Mouse (Mus musculus) CH12.LX (cell line): ENCODE measurements at regions not wholly inside any gene's neighbourhood (a gene's known extent, or its start where the extent isn't known, plus 50 kb on each side); places are given as distances from the start of the nearest gene placed in this dataset.

Source experiments
- DNase-seq: peaks from one replicate; pipeline ENCODE4 v3.0.0-alpha.2; 2013; ENCODE audit errors: extremely low read depth
- H3K27ac ChIP-seq: 2 replicates; pipeline ENCODE4 v1.5.1; 2012; ENCODE audit warnings: low read depth, mild to moderate bottlenecking, control low read depth, moderate library complexity; ENCODE audit not compliant: insufficient read depth
- H3K27me3 ChIP-seq: replicated peaks from 2 replicates; pipeline ENCODE3; 2012; ENCODE audit warnings: inconsistent platforms
- H3K36me3 ChIP-seq, 2 experiments: replicated peaks in 1 of 2; 2 replicates each; pipeline versions ENCODE3 to v1.6.1; 2012; ENCODE audit warnings: inconsistent platforms in 1 of 2, low read length in 1 of 2, mild to moderate bottlenecking in 1 of 2, mixed read lengths in 1 of 2, moderate library complexity in 1 of 2; ENCODE audit not compliant: control insufficient read depth in 1 of 2, insufficient read depth in 1 of 2
- H3K4me1 ChIP-seq, 2 experiments: 2 replicates each; pipeline ENCODE4 v1.6.1; 2012; ENCODE audit warnings: inconsistent platforms in 1 of 2, moderate library complexity in 1 of 2; ENCODE audit not compliant: insufficient read depth in 2 of 2, control insufficient read depth in 1 of 2
- H3K4me2 ChIP-seq: 2 replicates; pipeline ENCODE4 v1.6.1; 2012; ENCODE audit warnings: low read depth, mild to moderate bottlenecking, control low read depth; ENCODE audit not compliant: poor library complexity, insufficient read depth, severe bottlenecking
- H3K4me3 ChIP-seq, 3 experiments: fragments of 150-350 bp in 1 of 3; sonication (generic) in 1 of 3; replicated peaks in 1 of 3; 2 replicates each; pipeline versions ENCODE3 to v1.5.1; 2011 to 2012; ENCODE audit warnings: low read depth in 2 of 3, low read length in 2 of 3, mild to moderate bottlenecking in 2 of 3, moderate library complexity in 2 of 3, control low read depth in 1 of 3, improper control_type of control experiment in 1 of 3, inconsistent platforms in 1 of 3, mixed read lengths in 1 of 3; ENCODE audit not compliant: poor library complexity in 1 of 3
- H3K79me2 ChIP-seq: replicated peaks from 2 replicates; pipeline ENCODE4 v1.6.1; 2012; ENCODE audit warnings: mild to moderate bottlenecking, moderate library complexity; ENCODE audit not compliant: control insufficient read depth, poor library complexity, insufficient read depth, severe bottlenecking; ENCODE audit errors: extremely low read depth
- H3K9ac ChIP-seq: 2 replicates; pipeline ENCODE4 v1.6.1; 2012; ENCODE audit warnings: low read depth, mild to moderate bottlenecking, control low read depth, moderate library complexity; ENCODE audit not compliant: insufficient read depth
- H3K9me3 ChIP-seq: replicated peaks from 2 replicates; pipeline ENCODE3; 2012; ENCODE audit warnings: low read length, inconsistent platforms, mixed read lengths
- BHLHE40 ChIP-seq: IDR thresholded peaks from 2 replicates; pipeline ENCODE4 v1.6.1; 2011; ENCODE audit warnings: mild to moderate bottlenecking, low read depth, low read length, improper control_type of control experiment
- CHD1 ChIP-seq: IDR thresholded peaks from 2 replicates; pipeline ENCODE4 v1.6.1; 2012; ENCODE audit warnings: low read depth, low read length, improper control_type of control experiment, inconsistent platforms
- E2F4 ChIP-seq: IDR thresholded peaks from 2 replicates; pipeline ENCODE4 v1.6.1; 2011; ENCODE audit warnings: low read depth, low read length, improper control_type of control experiment; ENCODE audit not compliant: insufficient replicate concordance
- ELF1 ChIP-seq: IDR thresholded peaks from 2 replicates; pipeline ENCODE4 v1.6.1; 2014; ENCODE audit warnings: low read depth, mild to moderate bottlenecking, inconsistent platforms, low read length, improper control_type of control experiment
- EP300 ChIP-seq: IDR thresholded peaks from 2 replicates; pipeline ENCODE4 v1.6.1; 2011; ENCODE audit warnings: low read length, improper control_type of control experiment
- ETS1 ChIP-seq: conservative IDR thresholded peaks from 2 replicates; pipeline ENCODE4 v1.6.1; 2012; ENCODE audit warnings: low read depth, mild to moderate bottlenecking, inconsistent platforms, low read length, improper control_type of control experiment, moderate library complexity
- IRF4 ChIP-seq: IDR thresholded peaks from 2 replicates; pipeline ENCODE4 v1.6.1; 2014; ENCODE audit warnings: low read depth, mild to moderate bottlenecking, inconsistent platforms, low read length, improper control_type of control experiment
- JUN ChIP-seq: IDR thresholded peaks from 2 replicates; pipeline ENCODE4 v1.6.1; 2011; ENCODE audit warnings: low read depth, mild to moderate bottlenecking, low read length, improper control_type of control experiment, moderate library complexity; ENCODE audit not compliant: insufficient read depth
- JUND ChIP-seq: conservative IDR thresholded peaks from 2 replicates; pipeline ENCODE4 v1.6.1; 2011; ENCODE audit warnings: low read depth, low read length, improper control_type of control experiment
- MAFK ChIP-seq: IDR thresholded peaks from 2 replicates; pipeline ENCODE4 v1.6.1; 2011; ENCODE audit warnings: low read length, improper control_type of control experiment; ENCODE audit not compliant: insufficient replicate concordance
- MAZ ChIP-seq: IDR thresholded peaks from 2 replicates; pipeline ENCODE4 v1.6.1; 2012; ENCODE audit warnings: low read depth, mild to moderate bottlenecking, inconsistent platforms, low read length, improper control_type of control experiment, moderate library complexity
- MEF2A ChIP-seq: IDR thresholded peaks from 2 replicates; pipeline ENCODE4 v1.6.1; 2014; ENCODE audit warnings: low read depth, mild to moderate bottlenecking, inconsistent platforms, low read length, improper control_type of control experiment, borderline replicate concordance
- MYC ChIP-seq: IDR thresholded peaks from 2 replicates; pipeline ENCODE4 v1.6.1; 2011; ENCODE audit warnings: low read depth, mild to moderate bottlenecking, improper control_type of control experiment, low read length
- NRF1 ChIP-seq: IDR thresholded peaks from 2 replicates; pipeline ENCODE4 v1.6.1; 2014; ENCODE audit warnings: low read depth, mild to moderate bottlenecking, inconsistent platforms, low read length, improper control_type of control experiment, moderate library complexity
- RCOR1 ChIP-seq: conservative IDR thresholded peaks from 2 replicates; pipeline ENCODE4 v1.6.1; 2012; ENCODE audit warnings: low read depth, mild to moderate bottlenecking, inconsistent platforms, low read length, improper control_type of control experiment
- TCF12 ChIP-seq: IDR thresholded peaks from 2 replicates; pipeline ENCODE4 v1.6.1; 2014; ENCODE audit warnings: low read depth, mild to moderate bottlenecking, inconsistent platforms, low read length, improper control_type of control experiment
- ZKSCAN1 ChIP-seq: IDR thresholded peaks from 2 replicates; pipeline ENCODE4 v1.6.1; 2012; ENCODE audit warnings: low read depth, inconsistent platforms, low read length, improper control_type of control experiment, borderline replicate concordance
- ZNF384 ChIP-seq: IDR thresholded peaks from 2 replicates; pipeline ENCODE4 v1.6.1; 2012; ENCODE audit warnings: low read depth, low read length, improper control_type of control experiment, inconsistent platforms
- dilution Hi-C: fragments of 300-500 bp; cut with MboI; formaldehyde crosslinking; loops from 2 replicates; pipeline ENCODE4 v1.14.3; 2020; ENCODE audit warnings: low sequenced_read_pairs; ENCODE audit not compliant: extremely low pct_unique_long_range_greater_than_20kb, extremely low pct_ligation_motif_present
- in situ Hi-C: fragments of 300-500 bp; cut with MboI; formaldehyde crosslinking; loops from 3 replicates; pipeline ENCODE4 v1.14.3; 2019; ENCODE audit warnings: low sequenced_read_pairs, low pct_ligation_motif_present, low pct_unique_long_range_greater_than_20kb, mixed read lengths

DNA sequence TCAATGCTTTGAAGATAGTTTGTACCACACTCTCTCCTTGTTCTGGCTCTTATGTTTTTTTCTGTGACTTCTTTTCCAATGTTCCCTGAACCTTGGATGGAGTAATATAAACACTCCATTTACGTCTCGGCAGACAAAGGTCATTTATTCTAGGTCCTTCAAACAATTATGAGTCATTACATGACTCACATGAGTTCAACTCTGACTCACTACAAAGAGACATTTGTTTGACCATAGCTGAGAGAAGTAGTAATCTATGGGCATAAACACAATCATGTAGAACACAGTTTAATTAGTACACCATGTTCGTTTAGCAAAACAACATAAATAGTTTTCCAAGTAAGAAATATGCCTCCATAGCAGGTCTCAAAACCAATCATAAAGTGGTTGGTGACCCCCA lies 59.6 kb upstream of the Hmgcll1 start:
- TF ChIP-seq IRF4 = peak; percentile 79
- TF ChIP-seq BHLHE40 = peak; percentile 87
- TF ChIP-seq ETS1 = peak; percentile 21; the same call in 1 of the 2 replicates
- TF ChIP-seq MAZ = no peak
- peak; percentile 77 for TF ChIP-seq EP300
- TF ChIP-seq JUND = peak; percentile 85
- TF ChIP-seq ZKSCAN1 = no peak
- TF ChIP-seq MYC = no peak
- peak; percentile 82 for TF ChIP-seq JUN
- no peak for TF ChIP-seq CHD1
- no peak for TF ChIP-seq RCOR1
- TF ChIP-seq ELF1 = no peak
- peaks cover 2 to 10% of the 10 kb centered on the region in 2 experiments; a peak in 2 of 4 replicates for H3K4me1 ChIP-seq
- dilution Hi-C loops (no loop called here), in situ Hi-C loops (no loop called here)
- no peaks in the 10 kb centered on the region for H3K79me2 ChIP-seq
- H3K27me3 ChIP-seq = no peaks in the 10 kb centered on the region
- H3K4me3 ChIP-seq = no peak overlapping the region
- H3K36me3 ChIP-seq = no peaks in the 10 kb centered on the region
- DNase-seq = peak; percentile 6
- H3K4me2 ChIP-seq = no peak overlapping the region
- no peak overlapping the region for H3K9ac ChIP-seq
- H3K9me3 ChIP-seq = no peaks in the 10 kb centered on the region
- H3K27ac ChIP-seq = no peak overlapping the region

DNA sequence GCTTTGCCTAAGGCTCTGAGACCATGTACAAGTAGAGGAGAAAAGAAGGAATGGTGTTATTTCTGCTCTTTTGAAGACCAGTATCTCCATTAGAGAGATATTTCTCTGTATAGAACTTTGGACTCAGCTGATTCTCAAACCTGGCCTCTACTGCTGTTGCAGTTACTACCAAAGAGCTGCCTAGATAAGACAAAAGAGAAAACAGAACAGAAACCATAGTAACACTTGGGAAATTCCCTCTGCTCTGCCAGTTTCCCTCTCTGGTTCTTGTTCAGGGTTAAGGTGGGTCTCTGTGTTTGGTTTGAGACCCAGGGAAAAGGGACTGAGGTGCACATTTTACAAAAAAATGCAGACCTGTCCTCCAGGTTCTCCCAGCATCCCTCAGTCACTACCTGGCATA lies 58.3 kb upstream of the Hmgcll1 start:
- dilution Hi-C loops = no loop called here
- peaks cover 2 to 10% of the 10 kb centered on the region in 2 experiments; a peak in 2 of 4 replicates for H3K4me1 ChIP-seq
- H3K79me2 ChIP-seq = no peaks in the 10 kb centered on the region
- no peak overlapping the region for H3K4me3 ChIP-seq
- no peaks in the 10 kb centered on the region for H3K27me3 ChIP-seq
- H3K4me2 ChIP-seq = peak overlapping the region; percentile 51
- no peak overlapping the region for H3K9ac ChIP-seq
- TF ChIP-seq ZNF384 = peak; percentile 37; the same call in 1 of the 2 replicates
- no peak for TF ChIP-seq E2F4
- TF ChIP-seq TCF12 = no peak
- TF ChIP-seq MAFK = no peak
- TF ChIP-seq MEF2A = 0 out of 2 replicates have a peak, but pooled peaks have one; percentile 29
- no peak for TF ChIP-seq RCOR1
- TF ChIP-seq MAZ = no peak
- TF ChIP-seq NRF1 = no peak
- TF ChIP-seq IRF4 = peak; percentile 90
- peak; percentile 93 for TF ChIP-seq EP300
- no peaks in the 10 kb centered on the region for H3K36me3 ChIP-seq
- in situ Hi-C loops = no loop called here
- H3K9me3 ChIP-seq = no peaks in the 10 kb centered on the region
- peak; percentile 79 for DNase-seq
- no peak overlapping the region for H3K27ac ChIP-seq
